ENCODE assay signal across 8 mouse cellular contexts in genomic region chr10:75589129-75589528, GRCm38 (mm10). TPM values are rescaled to one million over a fixed set of nuclear protein-coding genes. Genes with fewer than 3 reads are reported as not detected.
DNase-seq lines count a peak whose midpoint lies in the region; ATAC-seq and TF ChIP-seq lines count a peak whose summit lies in the region.
"Had no signal": no experiment of that assay in that cellular context is flagged by ENCODE, and none has a peak within 500 bp of the region (broad histone marks: within the 10 kb centered on the region; RNA-seq: fewer than 3 reads in every experiment).

TSS of gene Ggt5 (plus strand) at chr10:75589340.

- no peaks in the 10 kb centered on the region for H3K9me3 ChIP-seq in embryonic facial prominence, embryonic 14.5 days (ENCODE audit: control insufficient read depth, low read length)

- H3K9ac ChIP-seq in embryonic facial prominence, embryonic 14.5 days (ENCODE audit: low read depth, low read length) = peak within 1 kb of the TSS; percentile 52

- no peak for TF ChIP-seq CTCF in spleen, adult 2 months (IDR thresholded peaks at IDR 0.05; ENCODE audit: extremely low read depth, insufficient read depth, insufficient read length, insufficient replicate concordance)

- no peaks in the 10 kb centered on the region for H3K36me3 ChIP-seq in spleen, adult 2 months (ENCODE audit: control insufficient read depth, insufficient read depth, low read length)
- no peaks in the 10 kb centered on the region for H3K36me3 ChIP-seq in embryonic facial prominence, embryonic 14.5 days (ENCODE audit: control insufficient read depth, insufficient read depth, low read length)

- H3K27me3 ChIP-seq in spleen, adult 2 months (ENCODE audit: control insufficient read depth, insufficient read depth, low read length) = no peaks in the 10 kb centered on the region
- H3K27me3 ChIP-seq in embryonic facial prominence, embryonic 14.5 days (replicated peaks; ENCODE audit: control insufficient read depth, insufficient read depth, low read length) = no peaks in the 10 kb centered on the region

- intact Hi-C loops in heart, postnatal 10 days (cut with DNase I) = loop anchor here (5.0 kb wide), 2 partner anchors 243 to 363 kb away; partner anchors contain the start of gene Gm5134

- peak within 1 kb of the TSS; percentile 94 for H3K27ac ChIP-seq in spleen, adult 2 months (ENCODE audit: insufficient read depth, low read length)
- H3K27ac ChIP-seq in embryonic facial prominence, embryonic 14.5 days (replicated peaks; ENCODE audit: low read depth, low read length) = peak within 1 kb of the TSS; percentile 58; the same call in 1 of the 2 replicates

- no peak for TF ChIP-seq POLR2A in spleen, adult 2 months (IDR thresholded peaks at IDR 0.05; ENCODE audit: low read depth, low read length)

- peak in 1 of 2 experiments; percentile 8 for DNase-seq in spleen, adult 2 months (ENCODE audit: low read depth in 1 of 2, low spot score in 2 of 2)
- DNase-seq in spleen, postnatal 4 days (ENCODE audit: low spot score in 2 of 2) = no peak
- DNase-seq in embryonic facial prominence, embryonic 14.5 days (ENCODE audit: low spot score) = peak; percentile 89
- peak; percentile 78 to 83 for DNase-seq in heart, postnatal 10 days
- DNase-seq in kidney, postnatal 36 days = peak; percentile 73 to 76
- DNase-seq in mesoderm, embryonic 11.5 days (ENCODE audit: low read depth, low spot score) = peak; percentile 36

- WGBS in spleen, adult 2 months = 25% methylated on average over 5 of the region's 5 CpGs
- 19% methylated on average over 5 of the region's 5 CpGs for WGBS in embryonic facial prominence, embryonic 14.5 days

- ATAC-seq in embryonic facial prominence, embryonic 14.5 days (ENCODE audit: low read depth) = no peak
- ATAC-seq in monocyte, adult 5-6 weeks (replicated peaks; ENCODE audit: insufficient number of reproducible peaks, low FRiP score, low TSS enrichment, poor library complexity, severe bottlenecking) = no peak

- H3K4me2 ChIP-seq in embryonic facial prominence, embryonic 14.5 days (ENCODE audit: low read depth, low read length) = peak within 1 kb of the TSS; percentile 27; the same call in 1 of the 2 replicates

- H3K4me1 ChIP-seq in spleen, adult 2 months (ENCODE audit: control insufficient read depth, insufficient read depth, insufficient read length) = peaks cover 34% of the 10 kb centered on the region; the same call in 1 of the 2 replicates
- H3K4me1 ChIP-seq in embryonic facial prominence, embryonic 14.5 days (ENCODE audit: control insufficient read depth, insufficient read depth, low read length) = peaks cover 13% of the 10 kb centered on the region

- H3K4me3 ChIP-seq in spleen, adult 2 months (ENCODE audit: extremely low read depth, insufficient read depth, insufficient read length) = peak within 1 kb of the TSS; percentile 55
- 0 out of 2 replicates have a peak within 1 kb of the TSS, but pooled peaks have one; percentile 3 for H3K4me3 ChIP-seq in embryonic facial prominence, embryonic 14.5 days (ENCODE audit: low read depth, low read length)
- H3K4me3 ChIP-seq: erythroblast, embryonic 14.5 days had no signal

RNA-seq across cellular contexts. Expression of gene Ggt5, which starts in this region (rescaled TPM):
- polyA plus RNA-seq in spleen, adult 2 months (2012; rRNA removed) = 60.0 and 70.9 TPM in 2 replicates
- 3.1 and 3.9 TPM in 2 replicates for polyA plus RNA-seq in embryonic facial prominence, embryonic 14.5 days (2014; fragmentation: Nextera tagmentation; extraction: Ambion mirVana)
- 1 to 10 TPM; 6.8 to 8.7 TPM for total RNA-seq in heart, postnatal 10 days (2021)
- 0.75 to 2.8 TPM (median 1.8 TPM) in 3 replicates for total RNA-seq in monocyte, adult 5-6 weeks (2017)
- polyA plus RNA-seq: erythroblast, embryonic 14.5 days had no signal

Comparison
In these comparisons a context has a peak if more than half of its experiments do, and no peak if none do; other contexts are left out.
1. RNA of gene Ggt5 (polyA plus RNA-seq): 60.0 to 70.9 TPM in spleen, adult 2 months; 3.1 to 3.9 TPM in embryonic facial prominence, embryonic 14.5 days; every median in the first group is over 10 times any median in the second.
2. DNase-seq: peak in embryonic facial prominence, embryonic 14.5 days (single experiment), heart, postnatal 10 days (2 of 2), kidney, postnatal 36 days (2 of 2) and mesoderm, embryonic 11.5 days (single experiment); none in spleen, postnatal 4 days (0 of 2).